Mouse (Mus musculus) spleen, postnatal 4 days (tissue): Measurements from ENCODE around the gene Aldh16a1.

Source experiments
- DNase-seq, 2 experiments: peaks; one replicate each; pipeline ENCODE4 v3.0.0; 2022; ENCODE audit warnings: low spot score in 2 of 2

Aldh16a1 gene

DNA sequence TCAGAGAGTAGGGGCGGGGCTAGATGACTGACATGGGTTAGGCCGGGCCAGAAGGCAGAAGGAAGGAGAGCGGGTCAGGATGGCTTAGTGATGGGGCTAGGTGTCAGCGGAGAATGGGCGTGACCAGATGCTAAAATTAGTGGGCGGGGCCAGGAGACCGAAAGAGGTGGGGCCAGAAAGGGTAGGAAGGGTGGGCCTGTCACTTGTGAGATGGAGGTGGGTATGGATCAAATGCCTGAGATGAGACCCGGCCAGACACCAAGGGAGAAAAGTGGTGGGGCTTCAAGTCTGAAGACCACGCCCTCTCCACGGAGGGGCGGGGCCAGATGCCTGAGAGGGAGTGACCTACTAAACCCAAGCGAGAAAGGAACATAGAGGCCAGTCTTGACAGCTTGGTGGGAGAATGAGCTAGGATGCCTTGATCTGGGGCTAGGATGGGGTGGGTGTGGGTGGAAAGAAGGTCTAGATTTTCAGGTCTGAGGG lies 19.8 kb downstream of the Aldh16a1 start:
- DNase-seq, result peak; percentile 72 to 83

DNA sequence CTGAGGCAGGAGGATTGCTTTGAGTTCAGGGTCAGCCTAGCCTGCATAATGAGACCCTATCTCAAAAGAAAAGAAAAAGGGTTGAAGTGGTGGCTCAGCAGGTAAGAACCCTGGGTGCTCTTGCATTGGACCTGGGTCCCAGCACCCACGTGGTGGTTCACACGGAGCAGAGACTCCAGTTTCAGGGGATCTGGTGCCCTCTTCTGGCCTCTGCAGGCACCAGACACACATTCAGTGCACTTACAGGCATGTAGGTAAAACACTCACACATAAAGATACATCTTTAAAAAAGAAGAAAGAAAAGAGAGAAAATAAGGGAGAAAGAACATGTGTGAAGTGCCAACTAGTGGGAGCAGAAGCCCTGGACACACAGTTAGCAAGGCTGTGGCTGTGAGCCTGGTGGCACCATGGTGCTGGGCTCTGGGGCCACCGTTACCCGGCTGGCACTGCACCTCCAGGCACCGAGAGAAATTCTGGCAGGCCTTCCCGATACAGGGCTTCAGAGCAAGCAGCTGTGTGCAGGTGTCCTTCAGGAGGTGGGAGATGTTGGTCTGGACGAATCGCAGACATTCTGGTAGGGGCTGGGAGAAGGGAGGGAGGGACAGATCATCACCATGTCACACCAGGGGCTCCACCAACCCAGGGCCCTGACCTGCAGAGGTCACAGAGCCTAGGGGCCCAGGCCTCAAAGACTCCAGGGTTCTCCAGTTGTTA lies 20.8 kb downstream of the Aldh16a1 start:
- no peak for DNase-seq

DNA sequence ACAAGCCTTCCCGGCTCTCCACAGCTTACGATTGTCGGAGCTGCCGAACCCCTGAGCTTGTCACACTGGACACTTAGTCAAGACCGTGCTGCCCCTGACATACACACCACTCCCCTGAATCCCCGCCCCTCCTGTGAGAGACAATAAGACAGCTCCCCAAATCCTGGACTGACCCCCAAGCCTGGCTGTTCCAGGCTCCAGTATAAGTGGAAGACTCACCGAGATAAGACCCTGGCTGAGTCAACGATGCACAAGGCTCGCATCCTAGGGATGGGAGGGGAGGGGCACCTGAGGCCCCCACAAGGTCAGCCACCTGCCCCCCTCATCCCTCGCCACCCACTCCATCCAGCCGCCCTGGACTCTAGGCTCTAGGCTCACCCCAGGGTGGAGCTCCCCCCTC lies 22.5 kb downstream of the Aldh16a1 start:
- DNase-seq, result no peak

DNA sequence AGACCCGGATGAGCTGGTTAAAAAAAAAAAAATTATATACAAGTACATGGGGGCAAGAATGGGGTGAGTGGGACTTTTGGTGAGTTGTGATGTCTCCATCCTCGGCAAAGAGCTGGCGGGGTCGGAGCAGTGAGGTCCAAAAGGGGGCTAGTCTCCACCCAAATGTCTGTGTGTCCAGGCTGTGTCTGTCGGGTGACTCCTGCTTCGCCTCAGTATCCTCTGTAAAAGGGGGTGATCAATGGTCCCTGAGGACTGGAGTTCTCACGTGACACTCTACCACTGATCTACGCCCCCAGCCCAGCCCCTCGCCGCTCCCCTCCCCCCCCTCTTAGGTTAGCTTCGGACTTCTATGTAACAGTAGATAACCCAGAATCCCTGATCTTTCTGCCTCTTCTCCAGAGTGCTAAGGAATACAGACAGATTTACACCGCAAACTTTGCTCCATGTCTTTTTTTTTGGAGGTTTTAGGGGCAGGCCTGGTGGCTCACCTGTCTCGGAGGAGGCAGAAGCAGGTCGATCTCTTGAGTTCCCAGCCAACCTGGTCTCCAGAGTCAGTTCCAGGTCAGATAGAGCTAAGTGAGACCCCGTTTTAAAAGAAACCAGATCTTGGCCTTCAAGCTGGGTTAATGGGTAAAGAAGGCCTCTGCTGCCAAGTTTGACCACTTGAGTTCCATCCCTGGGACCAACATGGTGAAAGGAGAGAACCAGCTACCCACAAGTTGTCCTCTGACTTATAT lies 24.4 kb downstream of the Aldh16a1 start:
- peak in 1 of 2 experiments; percentile 60 for DNase-seq

DNA sequence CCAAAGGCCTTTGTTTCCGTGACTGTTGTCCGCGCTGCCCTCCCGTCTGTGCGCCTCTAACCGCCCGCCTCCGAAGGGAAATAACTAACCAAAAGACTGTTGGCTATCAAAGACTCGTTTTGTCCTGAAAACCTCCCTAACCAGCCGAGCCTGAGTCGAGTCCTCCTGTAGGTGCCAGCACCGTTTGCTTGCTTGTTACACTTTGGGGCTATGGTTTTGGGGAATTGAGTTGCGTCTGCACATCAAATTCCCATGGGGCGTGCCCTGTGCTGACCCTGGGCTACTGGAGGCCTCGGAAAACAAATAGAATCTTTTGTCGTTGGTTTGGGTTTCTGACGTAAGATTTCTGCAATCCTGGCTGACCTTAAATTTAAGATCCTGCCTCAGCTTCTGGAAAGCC lies 25.1 kb downstream of the Aldh16a1 start:
- no peak for DNase-seq

DNA sequence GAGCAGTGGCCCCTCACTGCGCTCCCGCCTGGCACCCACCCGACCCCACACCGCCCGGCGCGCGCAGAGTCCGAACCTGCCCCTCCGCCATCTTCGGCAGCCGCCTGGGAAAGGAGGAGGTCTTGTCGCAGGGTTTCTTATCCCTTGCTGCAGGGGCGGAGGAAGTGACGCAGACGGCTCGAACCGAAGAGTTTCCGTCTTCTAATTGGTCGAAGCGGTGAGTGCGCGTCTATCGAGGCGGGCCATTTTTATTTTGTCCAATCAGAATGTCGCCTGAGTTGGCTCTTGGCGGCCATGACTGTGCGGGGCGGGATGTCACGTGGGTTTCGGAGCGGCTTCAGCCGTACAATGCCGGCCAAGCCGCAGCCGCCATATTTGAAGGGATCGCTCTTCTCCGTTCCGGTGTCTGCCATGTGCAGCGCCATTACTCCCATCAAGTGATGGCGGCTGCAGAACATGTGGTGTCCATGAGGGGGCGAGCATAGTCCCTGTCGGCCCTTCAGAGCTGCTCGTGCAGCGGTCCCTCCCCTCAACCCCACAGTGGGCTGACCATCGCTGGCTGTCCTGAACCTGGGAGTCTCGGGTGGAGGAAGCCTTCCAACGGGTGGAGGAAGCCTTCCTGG lies 25.6 kb downstream of the Aldh16a1 start, which contains the start of gene Rpl13a:
Gene Rpl13a (minus strand): TSS at position 138 of the 623 bp plus-strand sequence.
- DNase-seq, result peak; percentile 97

DNA sequence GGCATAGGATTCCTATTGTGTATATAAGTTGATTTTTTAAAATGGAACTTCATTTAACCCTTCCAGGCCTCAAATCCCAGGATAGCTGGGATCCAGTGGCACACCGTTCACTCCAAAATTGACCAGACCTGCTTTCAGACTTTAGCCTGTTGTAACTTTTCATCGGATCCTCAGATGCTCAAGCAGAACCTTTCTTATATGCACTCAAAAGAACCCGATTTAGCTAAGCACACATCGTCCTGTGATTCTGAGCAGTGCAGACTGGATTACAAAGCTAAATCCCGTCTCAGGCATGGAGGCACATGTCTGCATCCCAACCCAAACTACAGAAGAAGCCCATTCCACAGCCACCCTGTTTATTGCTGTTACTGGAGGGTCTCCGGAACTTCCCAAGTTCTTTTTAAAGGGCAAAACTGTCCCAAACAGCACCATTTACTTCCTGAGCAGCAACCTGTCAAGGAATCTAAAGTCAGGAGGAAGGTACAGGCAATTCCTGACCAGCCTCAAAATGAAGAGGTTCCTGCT lies 26.6 kb downstream of the Aldh16a1 start:
- peak in 1 of 2 experiments; percentile 63 for DNase-seq

DNA sequence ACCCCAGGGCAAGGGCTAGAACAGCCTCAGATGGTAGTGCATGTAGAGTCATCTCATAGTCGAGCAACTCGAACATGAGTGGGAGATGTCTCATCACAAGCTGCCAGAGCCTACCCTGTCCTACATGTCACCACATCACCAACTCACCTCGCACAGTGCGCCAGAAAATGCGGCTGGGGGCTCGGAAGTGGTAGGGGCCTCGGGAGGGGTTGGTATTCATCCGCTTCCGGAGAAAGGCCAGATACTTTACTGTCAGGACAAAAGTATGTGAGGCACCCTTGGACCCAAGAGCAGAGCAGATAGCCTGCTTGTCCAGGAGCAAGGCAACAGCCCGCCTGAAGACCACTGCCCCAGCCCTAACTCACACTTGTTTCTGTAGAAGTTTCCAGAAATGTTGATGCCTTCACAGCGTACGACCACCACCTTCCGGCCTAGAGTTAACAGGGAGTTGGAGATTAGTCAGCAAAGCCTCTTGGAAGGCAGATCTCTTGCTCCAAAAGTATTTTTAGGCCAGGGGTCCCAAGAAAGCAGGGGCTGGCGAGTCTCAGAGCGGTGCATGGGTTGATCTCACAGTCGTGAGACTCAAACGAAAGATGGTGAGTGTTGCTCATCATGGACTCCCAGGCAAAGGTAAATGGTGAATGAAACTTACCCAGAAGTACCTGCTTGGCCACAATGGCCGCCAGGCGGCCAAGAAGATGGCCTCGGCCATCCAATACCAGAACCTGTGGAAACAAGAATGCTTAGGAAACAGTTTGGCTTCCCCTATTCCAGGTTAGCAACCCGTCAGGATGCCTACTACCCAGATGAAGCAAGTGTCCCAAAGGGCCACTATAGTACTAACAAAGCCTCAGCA lies 27.3 kb downstream of the Aldh16a1 start:
- DNase-seq, result peak in 1 of 2 experiments; percentile 64

DNA sequence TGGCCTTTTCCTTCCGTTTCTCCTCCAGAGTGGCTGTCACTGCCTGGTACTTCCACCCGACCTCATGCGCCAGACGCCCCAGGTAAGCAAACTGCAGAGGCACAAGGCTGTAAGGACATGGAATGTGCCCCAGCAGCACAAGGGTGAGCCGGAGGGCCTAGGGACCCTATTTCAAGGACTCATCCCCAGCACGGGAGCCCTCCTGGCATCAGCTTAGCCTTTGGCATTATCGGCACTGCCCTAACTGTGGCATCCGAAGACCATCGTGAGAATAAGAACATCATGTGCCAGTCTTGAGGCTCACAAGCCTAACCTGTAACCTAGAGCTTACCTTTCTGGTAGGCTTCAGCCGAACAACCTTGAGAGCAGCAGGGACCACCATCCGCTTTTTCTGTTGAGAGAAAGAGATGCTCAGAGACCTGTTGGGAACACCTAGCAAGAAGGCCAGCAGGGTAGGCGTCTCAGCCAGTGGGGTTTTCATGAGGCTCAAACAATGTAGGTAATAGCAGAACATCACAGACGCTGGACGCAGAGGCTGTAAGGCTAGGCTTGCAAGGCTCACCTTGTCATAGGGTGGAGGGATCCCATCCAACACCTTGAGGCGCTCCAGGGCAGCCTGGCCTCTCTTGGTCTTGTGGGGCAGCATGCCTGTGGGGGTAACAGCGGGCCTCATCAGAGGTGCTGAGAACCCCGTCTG lies 28.1 kb downstream of the Aldh16a1 start:
- DNase-seq, result peak in 1 of 2 experiments; percentile 67

DNA sequence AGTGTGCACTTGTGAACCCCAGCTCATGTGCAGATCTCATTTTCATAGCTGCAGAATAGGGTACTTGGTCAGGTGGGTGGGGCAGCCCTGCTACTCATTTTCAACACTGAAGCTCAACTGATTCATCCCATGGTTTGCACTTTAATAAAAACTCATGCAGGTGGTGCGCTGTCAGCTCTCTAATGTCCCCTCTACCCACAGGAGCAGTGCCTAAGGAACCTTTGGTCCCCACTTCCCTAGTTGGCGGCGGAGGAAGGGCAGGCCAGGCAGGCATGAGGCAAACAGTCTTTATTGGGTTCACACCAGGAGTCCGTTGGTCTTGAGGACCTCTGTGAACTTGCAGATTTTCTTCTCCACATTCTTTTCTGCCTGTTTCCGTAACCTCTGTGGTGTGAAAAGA lies 28.7 kb downstream of the Aldh16a1 start:
- DNase-seq, result peak in 1 of 2 experiments; percentile 60

DNA sequence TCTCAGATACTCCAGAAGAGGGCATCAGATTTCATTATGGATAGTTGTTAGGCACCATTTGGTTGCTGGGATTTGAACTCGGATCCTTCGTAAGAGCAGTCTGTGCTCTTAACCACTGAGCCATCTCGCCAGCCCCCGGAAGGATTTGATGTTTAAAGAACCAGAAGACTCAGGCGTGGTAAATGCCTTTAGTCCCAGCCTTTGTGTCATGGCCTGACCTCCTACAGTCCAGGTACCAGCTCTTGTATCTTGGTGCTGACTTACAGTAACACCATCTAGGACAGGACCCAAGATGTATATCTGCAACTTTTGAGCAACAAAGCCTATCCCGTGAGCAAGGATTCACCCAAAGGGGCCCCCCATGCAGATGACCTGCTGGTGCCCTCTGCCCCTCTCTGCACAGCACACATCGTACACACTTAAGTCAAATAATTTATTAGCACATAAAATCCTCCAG lies 29.2 kb downstream of the Aldh16a1 start:
- DNase-seq, result peak in 1 of 2 experiments; percentile 58

DNA sequence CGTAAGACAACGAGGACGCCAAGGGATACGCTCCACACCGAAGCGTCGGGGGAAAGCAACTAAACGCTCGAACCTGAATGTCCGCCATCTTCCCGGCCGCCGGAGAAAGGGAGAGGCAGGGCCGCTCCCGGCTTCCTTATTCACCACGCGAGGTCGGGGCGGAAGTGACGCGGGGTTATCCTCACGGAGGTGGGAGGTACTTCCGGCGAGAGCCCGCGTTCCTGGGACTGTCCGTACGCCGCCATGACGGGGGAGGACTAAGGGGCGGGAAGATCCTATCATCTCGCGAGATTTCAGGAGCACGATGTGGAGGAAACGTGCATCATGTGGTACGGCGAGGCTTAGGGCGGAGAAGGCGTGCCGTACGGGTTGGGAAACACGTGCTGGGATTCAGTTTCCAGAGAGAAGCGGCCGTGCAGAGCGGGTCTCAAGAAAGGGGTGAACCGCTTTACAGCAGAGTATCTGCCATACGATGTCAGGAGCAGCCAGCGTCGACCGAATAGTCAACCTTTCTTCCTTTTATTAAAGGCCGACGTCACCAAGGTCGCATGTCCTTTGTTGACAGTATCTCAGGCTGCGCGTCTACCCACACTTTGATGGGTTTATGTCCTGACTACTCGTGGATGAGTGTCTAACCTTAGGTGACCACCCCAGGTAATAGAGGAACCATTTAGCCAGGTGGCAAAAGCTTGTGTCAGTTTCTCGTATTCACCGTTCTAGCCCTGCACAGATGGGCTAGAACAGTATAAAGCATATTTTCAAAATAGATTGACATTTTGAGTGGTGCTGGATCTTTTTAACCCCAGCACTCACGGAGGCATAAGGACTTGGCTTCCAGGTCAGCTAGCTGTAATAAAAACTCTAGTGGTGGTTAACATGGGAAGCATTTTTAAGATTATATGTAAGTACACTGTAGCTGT lies 29.9 kb downstream of the Aldh16a1 start, which contains the start of gene Rps11:
Gene Rps11 (minus strand): TSS at position 216 of the 920 bp plus-strand sequence.
- DNase-seq, result peak; percentile 97 to 98

DNA sequence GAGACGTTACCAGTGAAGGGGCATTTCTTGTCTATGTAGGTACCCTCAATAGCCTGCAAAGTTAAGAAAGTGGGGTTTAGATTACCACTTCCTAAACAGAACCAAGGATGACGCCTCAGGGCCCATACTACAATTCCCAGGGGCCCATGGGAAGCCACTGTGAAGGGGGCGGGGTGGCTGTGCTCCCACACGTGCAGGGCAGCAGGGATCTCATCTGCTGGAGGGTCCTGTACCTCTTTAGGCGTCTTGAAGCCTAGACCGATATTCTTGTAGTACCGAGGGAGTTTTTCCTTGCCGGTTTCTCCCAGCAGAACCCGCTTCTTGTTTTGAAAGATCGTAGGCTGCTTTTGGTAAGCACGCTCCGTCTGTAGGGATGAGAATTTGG lies 31.2 kb downstream of the Aldh16a1 start:
- DNase-seq, result peak in 1 of 2 experiments; percentile 58

DNA sequence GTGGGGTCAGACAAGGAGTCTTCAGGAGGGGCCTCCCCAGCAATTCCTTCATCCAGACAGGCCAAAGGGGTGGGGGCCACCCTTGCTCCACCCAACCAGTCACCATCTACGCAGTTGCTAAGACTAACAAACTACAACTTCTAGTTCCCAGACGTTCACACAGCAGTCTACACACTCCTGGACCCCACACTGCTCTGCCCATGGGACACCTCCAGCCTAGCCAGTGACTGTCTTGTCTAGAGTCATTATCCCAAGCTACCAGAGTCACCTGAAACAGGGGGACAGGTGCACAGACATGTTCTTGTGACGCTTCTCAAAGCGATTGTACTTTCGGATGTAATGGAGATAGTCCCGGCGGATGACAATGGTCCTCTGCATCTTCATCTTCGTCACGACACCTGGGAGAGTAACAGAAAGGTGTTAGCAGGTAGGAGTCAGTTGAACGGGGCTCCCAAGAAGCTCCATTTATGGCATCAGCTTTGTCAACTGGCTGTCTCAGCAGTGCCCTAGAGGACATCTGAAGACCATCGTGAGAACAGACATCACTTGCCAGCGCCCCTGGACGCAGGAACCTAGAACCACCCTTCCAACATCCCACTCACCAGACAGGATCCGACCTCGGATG lies 31.7 kb downstream of the Aldh16a1 start:
- no peak for DNase-seq

DNA sequence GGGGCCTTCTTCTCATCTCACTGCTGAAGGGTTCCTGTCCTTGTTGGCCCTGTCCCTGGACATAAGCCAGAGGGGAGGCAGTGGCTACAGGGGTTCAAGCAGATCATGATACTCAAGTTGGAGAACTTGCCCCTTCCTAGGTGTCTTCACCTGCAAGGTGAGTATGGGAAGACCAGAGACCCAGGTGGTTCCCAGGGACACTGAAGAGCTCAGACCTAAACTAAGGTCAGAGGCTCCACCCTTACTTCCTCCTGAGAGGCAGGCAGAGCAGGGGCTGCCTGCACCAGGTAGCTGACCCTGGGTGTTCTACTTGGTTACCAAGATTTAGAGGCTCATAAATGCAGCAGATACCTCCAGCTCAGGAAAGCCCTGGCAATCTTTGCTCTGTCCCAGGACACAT lies 32.4 kb downstream of the Aldh16a1 start:
- no peak for DNase-seq

DNA sequence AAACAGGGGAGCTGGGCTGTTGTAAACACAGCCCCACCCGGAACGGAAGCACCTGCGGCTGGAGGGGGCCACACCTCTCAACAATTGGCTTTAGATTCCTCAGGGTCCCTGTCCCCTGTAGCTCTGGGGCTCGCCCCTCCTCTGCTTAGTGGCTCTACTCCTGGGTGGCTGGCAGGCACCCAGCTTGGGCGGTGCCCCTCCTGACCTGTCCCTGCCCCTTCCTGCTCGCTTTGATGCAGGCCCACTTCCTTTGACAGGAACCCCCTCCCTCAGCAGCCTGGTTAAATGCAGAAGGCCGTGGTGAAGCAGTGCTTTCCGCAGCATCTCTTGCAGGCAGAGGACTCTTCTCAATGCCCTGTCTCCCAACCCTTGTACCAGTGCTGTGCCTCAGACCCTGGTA lies 33.0 kb downstream of the Aldh16a1 start:
- DNase-seq, result peak; percentile 70 to 80

DNA sequence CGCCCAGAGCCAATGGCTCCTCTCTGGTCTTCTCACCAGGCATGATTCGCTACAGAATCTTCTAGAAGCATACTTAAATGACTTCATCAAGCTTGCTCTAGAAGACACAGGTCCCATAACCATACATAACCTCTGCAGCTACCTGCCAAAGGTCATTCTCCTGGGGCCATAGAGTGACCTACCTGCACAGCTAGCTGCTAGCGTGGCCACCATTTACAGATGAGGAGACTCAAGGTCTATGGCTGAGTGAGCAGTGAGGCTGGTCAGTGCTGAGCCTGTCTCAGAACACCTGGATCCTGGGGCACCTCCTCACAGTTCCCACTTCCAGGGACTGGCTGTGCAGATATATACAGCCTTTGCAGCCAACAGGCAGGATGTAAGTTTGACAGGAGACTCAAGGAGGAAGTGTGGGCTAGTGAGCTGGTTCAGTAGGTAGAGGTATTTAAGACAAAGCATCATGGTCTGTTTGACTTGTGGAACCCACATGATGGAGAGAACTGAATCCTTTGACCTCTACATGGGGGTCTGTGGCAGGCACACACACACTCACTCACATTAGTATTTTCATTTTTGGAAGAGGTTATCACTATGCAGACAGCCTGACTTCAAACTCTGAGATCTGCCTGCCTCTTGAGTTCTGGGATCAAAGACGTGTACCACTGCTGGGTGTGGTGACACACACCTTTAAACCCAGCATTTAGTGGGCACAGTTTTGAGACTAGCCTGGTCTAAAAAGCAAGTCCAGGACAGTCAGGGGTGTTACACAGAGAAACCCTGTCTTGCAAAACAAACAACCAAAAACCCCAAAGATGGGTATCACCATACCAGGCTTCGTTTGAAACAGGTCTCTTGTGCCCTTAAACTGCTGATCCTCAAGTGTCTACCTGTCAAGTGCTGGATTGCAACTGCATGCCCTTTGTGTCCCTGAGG lies 34.3 kb downstream of the Aldh16a1 start:
- no peak for DNase-seq

DNA sequence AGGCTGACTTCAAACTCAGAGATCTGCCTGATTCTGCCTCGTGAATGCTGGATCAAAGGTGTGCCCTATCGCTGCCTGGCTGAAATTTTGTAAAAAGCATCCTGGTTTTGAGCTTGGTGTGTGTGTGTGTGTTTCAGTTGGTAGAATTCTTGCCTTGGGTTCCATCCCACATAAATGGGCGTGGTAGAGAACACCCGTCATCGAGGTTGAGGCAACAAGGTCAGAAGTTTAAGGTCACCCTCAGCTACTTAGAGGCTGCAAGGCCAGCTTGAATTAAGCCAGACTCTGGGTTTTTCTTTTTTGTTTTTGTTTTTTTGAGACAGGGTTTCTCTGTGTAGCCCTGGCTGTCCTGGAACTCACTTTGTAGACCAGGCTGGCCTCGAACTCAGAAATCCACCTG lies 36.0 kb downstream of the Aldh16a1 start:
- DNase-seq, result no peak
